Mouse (Mus musculus) granulocyte monocyte progenitor cell, adult 5-6 weeks (primary cell): ENCODE measurements around the gene Arr3. TPM values are rescaled to one million over a fixed set of nuclear protein-coding genes. Genes with fewer than 3 reads are reported as not detected.

Experiments
- ATAC-seq: replicated peaks from 2 replicates; pipeline ENCODE4 v1.8.0; 2016; ENCODE audit warnings: mild to moderate bottlenecking, moderate TSS enrichment, inconsistent platforms; ENCODE audit not compliant: poor library complexity, severe bottlenecking
- total RNA-seq, 2 experiments: library from RNA; stranded (forward) in 1 of 2; stranded (reverse) in 1 of 2; fragments of 200-712, 200-1000 nt in 1 of 2; fragments of >200 nt in 1 of 2; fragmentation: Nextera tagmentation in 1 of 2; gene quantifications; 2 replicates each; pipeline ENCODE4 v1.2.3; 2014 to 2017

Gene Arr3
- total RNA-seq (2014; fragmentation: Nextera tagmentation) (not detected in 2 replicates), total RNA-seq (2017) (not detected in 2 replicates)

DNA sequence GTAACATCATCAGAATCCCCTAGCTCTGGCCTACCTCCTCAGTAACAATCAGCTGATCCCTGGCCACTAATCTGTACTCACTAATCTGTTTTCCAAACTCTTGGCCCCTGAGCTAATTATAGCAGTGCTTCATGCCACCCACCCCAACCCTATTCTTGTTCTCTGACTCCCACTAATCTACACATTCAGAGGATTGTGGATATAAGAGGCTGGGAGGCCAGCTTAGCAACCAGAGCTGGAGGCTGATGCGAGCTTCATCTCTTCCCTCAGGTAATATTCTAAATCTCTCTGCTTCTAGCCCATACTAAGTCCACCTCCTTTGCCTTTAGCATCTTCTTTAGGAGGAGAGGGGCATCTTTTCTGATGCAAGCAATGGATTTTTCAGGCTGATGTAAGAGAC, at the start of gene Arr3:
Gene Arr3, plus strand, starts transcription at position 184 of the 400 bp plus-strand sequence.
- no peak for ATAC-seq

- ATAC-seq = peak; percentile 48
Measured at GRCm38 (mm10) chrX:100556026-100556425, 49.3 kb upstream of the Arr3 start.

- ATAC-seq = no peak
Measured at GRCm38 (mm10) chrX:100565696-100566095, 39.6 kb upstream of the Arr3 start.

- no peak for ATAC-seq
Measured at GRCm38 (mm10) chrX:100571951-100572350, 33.3 kb upstream of the Arr3 start, which contains the start of gene Awat1. Awat1 (plus strand) TSS chrX:100572251.

GRCm38 (mm10) chrX:100594791-100595190, 10.5 kb upstream of the Arr3 start, which contains the start of gene P2ry4:
P2ry4 (minus strand) TSS chrX:100594869.
- no peak for ATAC-seq

DNA sequence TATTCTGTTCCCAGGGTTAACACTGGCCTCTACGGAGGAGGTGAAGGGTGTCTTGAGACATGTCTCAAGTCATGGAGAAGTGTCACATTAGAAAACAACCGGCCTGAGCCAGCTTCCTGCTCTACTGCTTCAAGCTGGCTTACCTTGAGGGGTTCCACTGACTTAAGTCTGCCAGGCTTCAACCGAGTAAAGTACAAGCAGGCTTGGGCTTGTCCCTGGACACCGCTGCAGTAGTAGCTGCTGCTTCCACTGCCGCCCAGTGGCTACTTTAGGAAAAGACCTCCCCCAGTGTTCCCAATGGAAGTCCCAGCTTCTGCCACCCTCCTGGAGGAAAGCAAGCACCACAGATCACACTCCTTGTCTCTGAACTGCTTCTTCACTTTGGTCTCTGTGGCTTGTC, 7.9 kb upstream of the Arr3 start:
- no peak for ATAC-seq

DNA sequence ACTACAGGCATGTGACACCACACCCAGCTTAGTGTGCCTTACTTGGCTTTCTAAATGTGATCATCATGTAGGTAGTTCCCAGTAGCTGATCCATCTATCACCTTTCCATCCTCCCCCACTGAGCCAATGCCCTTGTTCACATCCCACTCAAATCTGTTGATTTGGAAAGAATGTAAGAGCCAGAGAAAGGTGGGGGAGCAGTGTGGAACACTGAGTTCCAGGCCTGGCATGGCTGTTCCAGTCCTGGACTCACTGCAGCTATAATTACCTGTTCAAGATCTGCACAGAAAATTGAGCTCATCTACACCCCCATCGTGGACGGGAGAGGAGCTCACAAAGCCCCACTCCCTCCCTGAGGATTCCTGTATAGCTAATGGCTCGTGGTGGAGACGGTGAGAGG, 5.5 kb upstream of the Arr3 start:
- no peak for ATAC-seq

- ATAC-seq = no peak
Measured at GRCm38 (mm10) chrX:100618488-100618887, 13.2 kb downstream of the Arr3 start.

GRCm38 (mm10) chrX:100621366-100621765, 16.1 kb downstream of the Arr3 start:
- no peak for ATAC-seq

DNA sequence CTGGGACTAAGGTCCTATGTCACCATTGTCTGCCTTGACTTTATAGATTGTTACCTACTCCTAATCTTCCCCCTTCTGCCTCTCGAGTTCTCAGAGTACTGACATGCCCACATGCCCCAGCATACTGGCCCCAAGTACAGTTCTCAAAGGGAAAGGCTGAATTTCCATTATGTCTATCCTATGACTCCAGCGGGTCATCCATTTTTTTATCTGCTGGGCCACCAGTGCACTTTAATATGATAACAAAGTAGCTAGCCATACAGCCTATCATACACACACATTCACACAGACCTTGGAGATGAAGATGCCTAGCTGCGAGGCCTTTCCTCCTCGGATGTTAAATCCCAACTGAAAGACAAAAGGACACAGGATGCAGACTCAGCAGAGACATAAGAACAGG, 18.9 kb downstream of the Arr3 start:
- no peak for ATAC-seq

- no peak for ATAC-seq
Measured at GRCm38 (mm10) chrX:100625146-100625545, 19.8 kb downstream of the Arr3 start.

DNA sequence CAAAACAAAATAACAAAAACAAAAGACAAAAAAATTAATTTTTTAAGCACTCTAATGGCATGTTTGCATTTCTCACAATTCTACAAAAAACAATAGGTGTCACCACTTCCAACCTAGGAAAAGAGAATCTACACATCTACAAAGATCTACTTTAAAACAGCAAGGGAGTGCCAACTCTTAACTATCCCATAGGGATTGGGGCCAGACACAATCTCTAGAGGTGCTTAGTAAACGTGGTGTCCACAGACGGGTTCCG, 20.2 kb downstream of the Arr3 start, which contains the start of gene Kif4:
Gene Kif4, plus strand, starts transcription at position 192 of the 256 bp plus-strand sequence.
- ATAC-seq = no peak

GRCm38 (mm10) chrX:100625802-100626793, 20.8 kb downstream of the Arr3 start, which contains the start of gene Pdzd11:
Pdzd11 (minus strand) TSS chrX:100626568.
- ATAC-seq = peak; percentile 99

DNA sequence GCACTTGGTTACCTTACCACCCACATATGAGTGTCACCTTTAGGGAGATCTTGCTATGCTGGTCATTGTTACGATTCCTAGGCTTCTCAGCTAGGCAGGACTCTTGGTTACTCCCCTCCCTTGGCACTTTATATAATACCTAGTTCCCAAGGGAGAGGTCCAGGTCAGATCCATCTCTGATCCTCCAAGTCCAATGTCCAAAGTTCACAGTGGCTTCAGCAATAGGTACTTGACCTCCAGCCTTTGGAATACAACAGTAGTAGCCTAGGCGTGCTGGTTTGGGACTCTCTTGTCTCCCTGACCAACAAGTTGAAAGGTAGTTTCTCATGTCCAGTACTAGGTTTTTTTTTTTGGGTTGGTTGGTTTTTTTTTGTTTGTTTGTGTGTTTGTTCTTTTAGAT, 23.8 kb downstream of the Arr3 start:
- ATAC-seq = no peak

DNA sequence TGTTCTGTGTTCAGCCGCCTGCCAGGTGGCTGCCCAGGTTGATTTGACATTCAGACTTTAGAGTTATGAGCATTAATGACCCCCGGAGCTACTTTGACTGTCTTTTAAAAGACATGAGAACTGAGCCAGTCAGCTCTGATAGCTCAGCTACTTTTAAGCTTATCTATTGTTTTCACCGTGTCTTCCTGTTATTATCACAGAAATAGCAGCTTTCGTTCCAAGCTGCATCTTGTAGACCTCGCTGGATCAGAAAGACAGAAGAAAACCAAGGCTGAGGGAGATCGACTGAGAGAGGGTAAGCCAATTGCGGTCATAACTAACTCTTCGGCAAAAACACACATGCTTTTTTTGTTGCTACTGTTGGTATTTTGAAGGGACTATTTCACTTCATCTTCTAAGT, 33.2 kb downstream of the Arr3 start:
- no peak for ATAC-seq

- ATAC-seq = no peak
Measured at GRCm38 (mm10) chrX:100652848-100653247, 47.6 kb downstream of the Arr3 start.

- no peak for ATAC-seq
Measured at GRCm38 (mm10) chrX:100664825-100665224, 59.5 kb downstream of the Arr3 start.

Other genes with a start within 250 kb of the Arr3 start
- not detected in 2 replicates for gene Otud6a, start 176.5 kb upstream of the Arr3 start, total RNA-seq (2014; fragmentation: Nextera tagmentation)
- not detected in 2 replicates for gene Otud6a, start 176.5 kb upstream of the Arr3 start, total RNA-seq (2017)
- gene Awat2, start 162.8 kb upstream of the Arr3 start, total RNA-seq (2014; fragmentation: Nextera tagmentation) = 1.0 and 5.3 TPM in 2 replicates
- gene Awat2, start 162.8 kb upstream of the Arr3 start, total RNA-seq (2017) = 2.5 and 2.6 TPM in 2 replicates
- gene Igbp1, start 111.2 kb upstream of the Arr3 start, total RNA-seq (2014; fragmentation: Nextera tagmentation) = 74.5 and 104 TPM in 2 replicates
- 98.4 and 104 TPM in 2 replicates for gene Igbp1, start 111.2 kb upstream of the Arr3 start, total RNA-seq (2017)
- not detected in 2 replicates for gene Dgat2l6, start 80.7 kb upstream of the Arr3 start, total RNA-seq (2014; fragmentation: Nextera tagmentation)
- not detected in 2 replicates for gene Dgat2l6, start 80.7 kb upstream of the Arr3 start, total RNA-seq (2017)
- gene Awat1, start 33.2 kb upstream of the Arr3 start, total RNA-seq (2014; fragmentation: Nextera tagmentation) = not detected in 2 replicates
- not detected in 2 replicates for gene Awat1, start 33.2 kb upstream of the Arr3 start, total RNA-seq (2017)
- gene P2ry4, start 10.6 kb upstream of the Arr3 start, total RNA-seq (2014; fragmentation: Nextera tagmentation) = not detected in 2 replicates
- not detected in 2 replicates for gene P2ry4, start 10.6 kb upstream of the Arr3 start, total RNA-seq (2017)
- 7.7 and 21.2 TPM in 2 replicates for gene Kif4, start 20.2 kb downstream of the Arr3 start, total RNA-seq (2014; fragmentation: Nextera tagmentation)
- 41.5 and 48.3 TPM in 2 replicates for gene Kif4, start 20.2 kb downstream of the Arr3 start, total RNA-seq (2017)
- 46.6 and 47.1 TPM in 2 replicates for gene Pdzd11, start 21.1 kb downstream of the Arr3 start, total RNA-seq (2014; fragmentation: Nextera tagmentation)
- 31.1 and 32.3 TPM in 2 replicates for gene Pdzd11, start 21.1 kb downstream of the Arr3 start, total RNA-seq (2017)
- gene Gdpd2, start 124.4 kb downstream of the Arr3 start, total RNA-seq (2014; fragmentation: Nextera tagmentation) = not detected in 2 replicates
- not detected in 2 replicates for gene Gdpd2, start 124.4 kb downstream of the Arr3 start, total RNA-seq (2017)
- 3.3 and 6.3 TPM in 2 replicates for gene Dlg3, start 162.2 kb downstream of the Arr3 start, total RNA-seq (2014; fragmentation: Nextera tagmentation)
- 2.7 and 4.1 TPM in 2 replicates for gene Dlg3, start 162.2 kb downstream of the Arr3 start, total RNA-seq (2017)